Mouse (Mus musculus): ENCODE measurements around the gene Zfp593. TPM values are rescaled to one million over a fixed set of nuclear protein-coding genes. Genes with fewer than 3 reads are reported as not detected.
A peak's percentile ranks its signal among the peaks of the same experiment; 100 is the strongest.

Zfp593 gene
- polyA plus RNA-seq, 1 experiment from 2014 or later = 16.8 TPM

GRCm38 (mm10) chr4:134252131-134252910 is 6.9 kb upstream of the Zfp593 start:
- WGBS = 4% methylated on average over 22 of the region's 22 CpGs
- Histone ChIP-seq H3K4me2 (peak overlapping the region; percentile 78), H3K27ac (ENCODE audit: low read depth, low read length) (no peak overlapping the region), H3K4me1 (ENCODE audit: control insufficient read depth, insufficient read depth, low read length) (peaks cover 55% of the 10 kb centered on the region), H3K36me3 (ENCODE audit: control insufficient read depth, insufficient read depth, low read length) (no peaks in the 10 kb centered on the region), H3K27me3 (ENCODE audit: control insufficient read depth, insufficient read depth, low read length) (peaks cover 55% of the 10 kb centered on the region), H3K4me3 (ENCODE audit: low read depth, low read length) (peak overlapping the region; percentile 44; the same call in 1 of the 2 replicates), H3K9ac (ENCODE audit: low read length) (no peak overlapping the region; the same call in 1 of the 2 replicates), H3K9me3 (ENCODE audit: control insufficient read depth, low read length) (no peaks in the 10 kb centered on the region)
- peak; percentile 94 for DNase-seq (ENCODE audit: low spot score, missing footprints)
- ATAC-seq (ENCODE audit: low FRiP score) = no peak

DNA sequence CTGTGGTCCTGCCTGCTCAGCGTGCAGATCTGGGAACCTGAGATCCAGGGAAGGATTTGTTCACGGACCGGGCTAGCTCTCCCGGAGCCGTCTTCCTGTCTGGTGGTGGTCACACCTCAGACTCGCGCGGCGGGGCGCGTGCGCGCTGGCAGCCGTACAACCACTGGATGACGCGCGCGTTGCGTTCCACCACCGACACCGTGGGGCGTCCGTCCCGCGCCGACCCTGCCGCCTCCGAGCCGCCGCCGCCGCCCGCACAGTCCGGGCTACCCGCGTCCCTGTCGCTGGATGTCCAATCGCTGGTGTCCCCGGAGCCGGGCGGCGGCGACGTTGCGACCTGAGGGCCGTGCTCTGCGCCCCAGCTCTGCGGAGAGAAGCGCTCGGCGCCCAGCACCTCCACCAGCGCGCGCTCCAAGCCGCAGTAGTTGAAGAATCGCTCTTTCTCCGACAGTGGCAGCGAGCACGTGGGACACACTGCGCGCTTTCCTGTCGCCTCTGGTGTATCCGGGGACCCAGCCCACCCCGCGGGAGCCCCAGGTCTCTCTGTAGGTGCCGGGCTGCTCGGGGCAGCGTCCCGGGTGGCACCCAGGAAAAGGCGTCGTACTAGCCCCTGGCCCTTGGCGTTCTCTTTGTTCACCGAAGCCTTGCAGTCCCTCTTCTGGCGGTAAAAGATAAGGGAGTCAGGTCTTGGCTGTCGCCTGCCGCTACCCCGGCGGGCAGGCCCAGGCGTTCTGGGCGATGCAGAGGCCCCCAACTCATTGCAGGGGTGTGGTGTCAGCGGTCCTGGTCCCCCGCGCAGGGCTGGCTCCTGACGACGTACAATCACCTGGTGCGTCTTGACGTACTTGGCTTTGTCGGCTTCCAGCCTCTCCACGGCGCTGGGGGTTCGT is 6.1 kb upstream of the Zfp593 start:
- peak; percentile 7; the same call in 1 of the 2 replicates for ATAC-seq (ENCODE audit: low FRiP score)
- no peaks in the 10 kb centered on the region for H3K36me3 ChIP-seq (ENCODE audit: control insufficient read depth, insufficient read depth, low read length)

GRCm38 (mm10) chr4:134250930-134251240 is 5.5 kb upstream of the Zfp593 start:
- Histone ChIP-seq H3K4me1 (ENCODE audit: control insufficient read depth, insufficient read depth, low read length) (peaks cover 44% of the 10 kb centered on the region), H3K27ac (ENCODE audit: low read depth, low read length) (no peak overlapping the region)

More for the DNA sequence above, 6.1 kb upstream of the Zfp593 start:
- Histone ChIP-seq H3K4me1 (ENCODE audit: control insufficient read depth, insufficient read depth, low read length) (peaks cover 47% of the 10 kb centered on the region), H3K9ac (ENCODE audit: low read length) (peak overlapping the region; percentile 65), H3K9me3 (ENCODE audit: control insufficient read depth, low read length) (no peaks in the 10 kb centered on the region), H3K4me2 (peak overlapping the region; percentile 78), H3K27me3 (ENCODE audit: control insufficient read depth, insufficient read depth, low read length) (peaks cover 55% of the 10 kb centered on the region), H3K27ac (ENCODE audit: low read depth, low read length) (no peak overlapping the region; the same call in 1 of the 2 replicates), H3K4me3 (ENCODE audit: low read depth, low read length) (peak overlapping the region; percentile 44)
- DNase-seq (ENCODE audit: low spot score, missing footprints) = peak; percentile 96
- WGBS = under 1% methylated on average over 91 of the region's 91 CpGs

GRCm38 (mm10) chr4:134250116-134250929 is 4.9 kb upstream of the Zfp593 start:
- Histone ChIP-seq H3K4me1 (ENCODE audit: control insufficient read depth, insufficient read depth, low read length) (peaks cover 45% of the 10 kb centered on the region), H3K9me3 (ENCODE audit: control insufficient read depth, low read length) (no peaks in the 10 kb centered on the region), H3K4me2 (peak overlapping the region; percentile 78), H3K36me3 (ENCODE audit: control insufficient read depth, insufficient read depth, low read length) (no peaks in the 10 kb centered on the region), H3K27ac (ENCODE audit: low read depth, low read length) (no peak overlapping the region), H3K9ac (ENCODE audit: low read length) (no peak overlapping the region; the same call in 1 of the 2 replicates), H3K27me3 (ENCODE audit: control insufficient read depth, insufficient read depth, low read length) (peaks cover 55% of the 10 kb centered on the region), H3K4me3 (ENCODE audit: low read depth, low read length) (peak overlapping the region; percentile 44)
- no peak for ATAC-seq (ENCODE audit: low FRiP score)
- 5% methylated on average over 27 of the region's 27 CpGs for WGBS
- peak; percentile 97 for DNase-seq (ENCODE audit: low spot score, missing footprints)

More at GRCm38 (mm10) chr4:134250930-134251240, 5.5 kb upstream of the Zfp593 start:
- peak; percentile 95 for DNase-seq (ENCODE audit: low spot score, missing footprints)
- H3K4me2 ChIP-seq = peak overlapping the region; percentile 78
- peak overlapping the region; percentile 44 for H3K4me3 ChIP-seq (ENCODE audit: low read depth, low read length)
- peaks cover 55% of the 10 kb centered on the region for H3K27me3 ChIP-seq (ENCODE audit: control insufficient read depth, insufficient read depth, low read length)
- ATAC-seq (ENCODE audit: low FRiP score) = no peak
- 9% methylated on average over 10 of the region's 10 CpGs for WGBS
- H3K9me3 ChIP-seq (ENCODE audit: control insufficient read depth, low read length) = no peaks in the 10 kb centered on the region
- H3K36me3 ChIP-seq (ENCODE audit: control insufficient read depth, insufficient read depth, low read length) = no peaks in the 10 kb centered on the region
- peak overlapping the region; percentile 65; the same call in 1 of the 2 replicates for H3K9ac ChIP-seq (ENCODE audit: low read length)

DNA sequence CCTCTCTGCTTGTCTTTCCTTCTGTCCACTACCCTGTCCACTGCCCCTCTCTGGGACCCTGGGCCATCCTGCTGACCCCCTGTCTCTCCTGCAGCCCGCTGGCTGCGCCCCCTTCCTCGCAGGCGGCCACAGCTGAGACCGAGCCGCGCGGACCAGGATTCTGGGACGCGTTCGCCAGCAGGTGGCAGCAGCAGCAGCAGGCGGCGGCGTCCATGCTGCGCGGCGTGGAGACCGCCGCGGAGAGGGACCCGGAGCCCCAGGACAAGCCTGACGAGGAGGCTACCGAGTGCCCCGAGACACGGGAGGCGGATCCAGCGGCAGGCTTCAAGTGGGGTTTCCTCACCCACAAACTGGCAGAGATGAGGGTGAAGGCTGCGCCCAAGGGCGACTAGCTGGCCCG is 4.3 kb upstream of the Zfp593 start:
- peak overlapping the region; percentile 55 for H3K4me2 ChIP-seq
- ATAC-seq (ENCODE audit: low FRiP score) = peak; percentile 38
- H3K27me3 ChIP-seq (ENCODE audit: control insufficient read depth, insufficient read depth, low read length) = peaks cover 52% of the 10 kb centered on the region
- peaks cover 42% of the 10 kb centered on the region for H3K4me1 ChIP-seq (ENCODE audit: control insufficient read depth, insufficient read depth, low read length)
- H3K36me3 ChIP-seq (ENCODE audit: control insufficient read depth, insufficient read depth, low read length) = no peaks in the 10 kb centered on the region
- under 1% methylated on average over 30 of the region's 30 CpGs for WGBS
- no peak overlapping the region for H3K27ac ChIP-seq (ENCODE audit: low read depth, low read length)
- peak overlapping the region; percentile 43; the same call in 1 of the 2 replicates for H3K9ac ChIP-seq (ENCODE audit: low read length)
- DNase-seq (ENCODE audit: low spot score, missing footprints) = no peak
- no peaks in the 10 kb centered on the region for H3K9me3 ChIP-seq (ENCODE audit: control insufficient read depth, low read length)
- peak overlapping the region; percentile 28 for H3K4me3 ChIP-seq (ENCODE audit: low read depth, low read length)

DNA sequence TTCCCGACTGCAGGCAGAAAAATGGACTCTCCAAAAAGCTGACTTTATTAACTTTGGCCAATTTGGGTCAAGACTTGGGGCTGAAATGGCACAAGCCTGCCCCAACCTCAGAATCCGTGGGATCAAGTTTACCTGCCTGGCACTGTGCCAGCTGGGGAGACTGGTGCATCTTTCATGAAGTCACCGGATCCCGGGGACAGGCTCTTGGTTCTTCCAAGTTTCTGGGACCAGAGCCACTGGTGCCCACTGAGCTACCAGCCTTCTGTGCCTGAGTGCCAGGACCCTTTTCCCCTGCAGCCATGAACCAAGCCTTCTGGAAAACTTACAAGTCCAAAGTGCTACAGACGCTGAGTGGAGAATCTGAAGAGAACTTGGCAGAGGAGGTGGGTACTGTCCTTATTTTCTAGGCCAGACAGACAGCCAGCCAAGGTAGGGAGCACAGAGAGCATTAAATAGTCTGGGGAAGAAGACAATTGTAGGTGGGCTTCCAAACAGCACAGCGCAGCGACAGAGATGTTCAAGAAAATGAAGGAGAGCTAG is 1.4 kb upstream of the Zfp593 start, which contains the start of gene Gm30191:
Gene Gm30191 (plus strand): TSS at position 217 of the 540 bp plus-strand sequence.
- peak within 1 kb of the TSS; percentile 39; the same call in 1 of the 2 replicates for H3K9ac ChIP-seq (ENCODE audit: low read length)
- DNase-seq (ENCODE audit: low spot score, missing footprints) (no peak), ATAC-seq (ENCODE audit: low FRiP score) (no peak)
- H3K9me3 ChIP-seq (ENCODE audit: control insufficient read depth, low read length) = no peaks in the 10 kb centered on the region
- H3K27me3 ChIP-seq (ENCODE audit: control insufficient read depth, insufficient read depth, low read length) = peaks cover 32% of the 10 kb centered on the region
- 69% methylated on average over 7 of the region's 7 CpGs for WGBS
- peaks cover 34% of the 10 kb centered on the region for H3K4me1 ChIP-seq (ENCODE audit: control insufficient read depth, insufficient read depth, low read length)
- no peak within 1 kb of the TSS for H3K27ac ChIP-seq (ENCODE audit: low read depth, low read length)
- H3K4me3 ChIP-seq (ENCODE audit: low read depth, low read length) = peak within 1 kb of the TSS; percentile 89
- peak within 1 kb of the TSS; percentile 96 for H3K4me2 ChIP-seq
- no peaks in the 10 kb centered on the region for H3K36me3 ChIP-seq (ENCODE audit: control insufficient read depth, insufficient read depth, low read length)

GRCm38 (mm10) chr4:134246256-134246655 is 864 bp upstream of the Zfp593 start:
- 20% methylated on average over 4 of the region's 4 CpGs for WGBS
- H3K36me3 ChIP-seq (ENCODE audit: control insufficient read depth, insufficient read depth, low read length) = no peaks in the 10 kb centered on the region
- H3K27ac ChIP-seq (ENCODE audit: low read depth, low read length) = no peak overlapping the region
- no peak overlapping the region for H3K4me3 ChIP-seq (ENCODE audit: low read depth, low read length)
- H3K9ac ChIP-seq (ENCODE audit: low read length) = no peak overlapping the region; the same call in 1 of the 2 replicates
- peaks cover 27% of the 10 kb centered on the region for H3K27me3 ChIP-seq (ENCODE audit: control insufficient read depth, insufficient read depth, low read length)
- H3K9me3 ChIP-seq (ENCODE audit: control insufficient read depth, low read length) = no peaks in the 10 kb centered on the region
- DNase-seq (ENCODE audit: low spot score, missing footprints) (no peak), ATAC-seq (ENCODE audit: low FRiP score) (no peak)
- H3K4me2 ChIP-seq = no peak overlapping the region; the same call in 1 of the 2 replicates
- peaks cover 29% of the 10 kb centered on the region for H3K4me1 ChIP-seq (ENCODE audit: control insufficient read depth, insufficient read depth, low read length)

All from midbrain, embryonic 11.5 days (tissue).